Comparison of ENCODE assay signal across 12 mouse cellular contexts in the genomic region with DNA sequence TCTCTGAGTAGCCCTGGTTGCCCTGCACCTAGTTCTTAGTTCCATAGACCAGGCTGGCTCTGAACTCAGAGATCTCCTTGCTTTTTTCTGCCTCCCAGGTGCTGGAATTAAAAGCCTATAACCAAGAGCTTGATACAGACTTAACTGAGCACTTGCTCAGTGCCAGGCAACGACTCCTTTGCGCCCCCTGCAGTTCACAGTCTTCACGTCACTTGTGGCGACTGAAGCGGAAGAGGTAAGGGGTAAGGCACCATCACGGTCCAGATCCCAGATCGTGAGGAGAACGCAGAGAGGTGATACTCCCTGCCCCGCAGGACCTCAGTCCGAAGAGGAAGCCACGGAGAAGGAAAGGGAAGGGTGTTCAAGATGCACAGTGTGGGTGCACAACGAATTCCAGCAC. TPM values are rescaled to one million over a fixed set of nuclear protein-coding genes. Genes with fewer than 3 reads are reported as not detected.
DNase-seq lines count a peak whose midpoint lies in the region; TF ChIP-seq lines count a peak whose summit lies in the region.
"Had no signal": no experiment of that assay in that cellular context is flagged by ENCODE, and none has a peak within 500 bp of the region (broad histone marks: within the 10 kb centered on the region; RNA-seq: fewer than 3 reads in every experiment).

No protein-coding gene starts in this region.

- H3K27ac ChIP-seq in gastrocnemius, adult 2 months, result no peak overlapping the region

- peak; percentile 23 for TF ChIP-seq CTCF in gastrocnemius, adult 2 months (IDR thresholded peaks at IDR 0.05)

- DNase-seq in gastrocnemius, adult 2 months, result no peak
- no peak for DNase-seq in gastrocnemius, adult 18-20 months (ENCODE audit: low spot score)
- peak; percentile 32 for DNase-seq in retina, postnatal 1 day
- DNase-seq in retina, embryonic 14.5 days (ENCODE audit: low spot score), result no peak
- DNase-seq in induced T-regulatory cell, adult 2 months (ENCODE audit: low read depth), result peak; percentile 23
- DNase-seq in embryo, embryonic 10 days (ENCODE audit: low spot score), result no peak
- no peak for DNase-seq in urinary bladder, postnatal 36 days (ENCODE audit: low spot score in 2 of 2)
- DNase-seq in adrenal gland, postnatal 4 days (ENCODE audit: low spot score in 2 of 2), result no peak
- DNase-seq: adrenal gland, postnatal 14 days; cerebellum, postnatal 36 days; gastrocnemius, postnatal 25 days had no signal

- no peak overlapping the region for H3K4me3 ChIP-seq in gastrocnemius, adult 2 months
- H3K4me3 ChIP-seq: myocyte had no signal

- intact Hi-C loops in gastrocnemius, adult 2 months (cut with DNase I), result no loop called here

RNA-seq across cellular contexts. Expression of a gene that starts 6.5 kb away (rescaled TPM):
- total RNA-seq in gastrocnemius, adult 2 months (2021), result 10 to 100 TPM; 23.1 to 52.1 TPM
- total RNA-seq in gastrocnemius, adult 18-20 months (2021), result 10 to 100 TPM; 29.0 to 51.7 TPM
- 1 to 10 TPM; 2.6 to 2.8 TPM for total RNA-seq in adrenal gland, postnatal 4 days (2021)

Comparison
In these comparisons a context has a peak if more than half of its experiments do, and no peak if none do; other contexts are left out.
1. DNase-seq: peak in retina, postnatal 1 day (single experiment) and induced T-regulatory cell, adult 2 months (single experiment); none in gastrocnemius, adult 2 months (single experiment), gastrocnemius, adult 18-20 months (single experiment), retina, embryonic 14.5 days (single experiment), embryo, embryonic 10 days (single experiment), urinary bladder, postnatal 36 days (0 of 2) and adrenal gland, postnatal 4 days (0 of 2).
2. RNA of a gene that starts 6.5 kb away (total RNA-seq): 23.1 to 52.1 TPM in gastrocnemius, adult 2 months and 29.0 to 51.7 TPM in gastrocnemius, adult 18-20 months; 2.6 to 2.8 TPM in adrenal gland, postnatal 4 days; every median in the first group is over 4 times any median in the second.